Mouse (Mus musculus): ENCODE data around the gene Mbnl2. TPM values are rescaled to one million over a fixed set of nuclear protein-coding genes. Genes with fewer than 3 reads are reported as not detected.

Mbnl2 gene
- total and polyA plus RNA-seq, 3 experiments: 23.8 to 28.9 (median 23.9) TPM

DNA sequence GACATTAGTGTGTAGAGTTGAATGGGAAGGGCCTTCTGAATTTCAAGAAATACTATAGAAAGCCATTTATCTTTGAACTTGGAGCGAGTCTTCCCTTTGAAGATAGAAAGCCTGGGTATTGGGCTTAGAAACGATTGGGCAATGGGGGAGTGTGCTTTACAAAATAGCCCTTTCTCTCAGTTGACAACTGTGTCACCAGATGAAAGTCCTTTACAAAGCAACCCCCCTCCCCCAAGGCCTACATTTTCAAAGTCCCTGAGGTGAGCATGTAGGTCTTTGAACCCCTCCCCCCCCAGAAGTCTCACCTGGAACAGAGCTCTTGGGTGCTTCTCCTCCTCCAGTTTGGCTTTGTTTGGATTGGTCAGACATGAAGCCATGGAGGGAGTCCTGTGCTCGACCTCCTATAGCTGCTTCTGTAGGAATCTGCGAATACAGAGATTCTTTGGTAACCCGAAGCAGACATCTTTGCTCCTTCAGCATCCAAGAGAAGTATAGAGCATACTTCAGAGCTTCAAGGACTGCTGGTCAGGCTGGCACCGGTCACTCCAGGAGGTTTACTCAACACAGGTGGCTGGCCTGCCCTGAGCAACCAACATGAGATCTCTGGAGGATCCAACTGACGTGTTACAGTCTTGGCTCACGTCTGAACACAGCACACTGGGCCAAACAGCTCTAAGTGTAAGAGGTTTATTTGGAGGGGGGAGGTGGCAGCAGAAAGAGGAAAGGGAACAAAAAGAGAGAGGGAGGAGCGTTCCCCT, 43.7 kb downstream of the Mbnl2 start:
- Histone ChIP-seq H3K4me2 (ENCODE audit: insufficient read depth, low read depth, poor library complexity, severe bottlenecking) (no peak overlapping the region), H3K4me3 (replicated peaks in 1 of 3; ENCODE audit: low read depth in 2 of 3, low read length in 2 of 3, poor library complexity in 1 of 3) (no peak overlapping the region), H3K4me1 (ENCODE audit: control insufficient read depth in 1 of 2, insufficient read depth in 2 of 2) (peaks cover 9 to 63% of the 10 kb centered on the region in 2 experiments; a peak in 3 of 4 replicates), H3K27ac (ENCODE audit: insufficient read depth, low read depth) (no peak overlapping the region), H3K36me3 (replicated peaks in 1 of 2; ENCODE audit: control insufficient read depth in 1 of 2, insufficient read depth in 1 of 2, low read length in 1 of 2) (peaks cover 17 to 66% of the 10 kb centered on the region in 2 experiments), H3K9me3 (replicated peaks; ENCODE audit: low read length) (no peaks in the 10 kb centered on the region), H3K27me3 (replicated peaks) (no peaks in the 10 kb centered on the region), H3K79me2 (replicated peaks; ENCODE audit: control insufficient read depth, extremely low read depth, insufficient read depth, poor library complexity, severe bottlenecking) (peaks cover 16% of the 10 kb centered on the region), H3K9ac (ENCODE audit: insufficient read depth, low read depth) (no peak overlapping the region)
- in situ Hi-C loops (cut with MboI; ENCODE audit: low pct_ligation_motif_present, low pct_unique_long_range_greater_than_20kb, low sequenced_read_pairs) (no loop called here), dilution Hi-C loops (cut with MboI; ENCODE audit: extremely low pct_ligation_motif_present, extremely low pct_unique_long_range_greater_than_20kb, low sequenced_read_pairs) (no loop called here)
- DNase-seq (ENCODE audit: extremely low read depth): no peak
- TF ChIP-seq SMC3 (IDR thresholded peaks at IDR 0.05; ENCODE audit: low read depth, low read length): no peak
- TF ChIP-seq EP300 (IDR thresholded peaks at IDR 0.05; ENCODE audit: low read length): no peak
- TF ChIP-seq ZC3H11A (IDR thresholded peaks at IDR 0.05; ENCODE audit: low read depth, low read length): no peak
- no peak for TF ChIP-seq MYC (IDR thresholded peaks at IDR 0.05; ENCODE audit: low read depth, low read length)
- no peak for TF ChIP-seq POLR2AphosphoS2 (IDR thresholded peaks at IDR 0.05; ENCODE audit: low read depth, low read length)
- TF ChIP-seq RCOR1 (conservative IDR thresholded peaks at IDR 0.05; ENCODE audit: low read depth, low read length): no peak
- TF ChIP-seq MEF2A (IDR thresholded peaks at IDR 0.05; ENCODE audit: borderline replicate concordance, low read depth, low read length): no peak
- TF ChIP-seq ZMIZ1 (IDR thresholded peaks at IDR 0.05; ENCODE audit: low read depth, low read length): no peak
- no peak for TF ChIP-seq CHD1 (IDR thresholded peaks at IDR 0.05; ENCODE audit: low read depth, low read length)

DNA sequence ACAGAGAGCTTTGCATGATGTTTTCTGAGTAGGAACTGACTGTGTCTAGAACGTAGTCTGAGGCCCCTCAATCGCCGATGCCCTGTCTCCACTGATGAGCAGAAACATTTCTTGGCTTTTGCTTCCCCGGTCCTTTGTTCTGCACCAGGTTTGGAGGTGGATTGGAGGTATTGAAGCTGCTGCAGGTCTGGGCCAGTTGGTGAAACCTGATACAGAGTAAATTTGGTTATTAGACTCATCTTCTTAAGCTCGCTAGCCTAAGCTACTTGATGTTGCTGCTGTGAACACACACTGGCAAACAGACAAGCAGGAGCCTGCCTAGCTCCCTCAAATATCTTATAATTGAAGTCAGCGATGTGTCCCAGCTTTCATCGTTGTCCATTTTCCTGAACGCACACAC, 46.6 kb downstream of the Mbnl2 start:
- Histone ChIP-seq H3K9me3 (replicated peaks; ENCODE audit: low read length) (no peaks in the 10 kb centered on the region), H3K27ac (ENCODE audit: insufficient read depth, low read depth) (no peak overlapping the region), H3K4me2 (ENCODE audit: insufficient read depth, low read depth, poor library complexity, severe bottlenecking) (no peak overlapping the region), H3K4me3 (replicated peaks in 1 of 3; ENCODE audit: low read depth in 2 of 3, low read length in 2 of 3, poor library complexity in 1 of 3) (no peak overlapping the region), H3K79me2 (replicated peaks; ENCODE audit: control insufficient read depth, extremely low read depth, insufficient read depth, poor library complexity, severe bottlenecking) (peaks cover 16% of the 10 kb centered on the region), H3K27me3 (replicated peaks) (no peaks in the 10 kb centered on the region), H3K36me3 (replicated peaks in 1 of 2; ENCODE audit: control insufficient read depth in 1 of 2, insufficient read depth in 1 of 2, low read length in 1 of 2) (peaks cover 22 to 65% of the 10 kb centered on the region in 2 experiments), H3K4me1 (ENCODE audit: control insufficient read depth in 1 of 2, insufficient read depth in 2 of 2) (peaks cover 22 to 79% of the 10 kb centered on the region in 2 experiments), H3K9ac (ENCODE audit: insufficient read depth, low read depth) (no peak overlapping the region)
- dilution Hi-C loops (cut with MboI; ENCODE audit: extremely low pct_ligation_motif_present, extremely low pct_unique_long_range_greater_than_20kb, low sequenced_read_pairs): no loop called here
- TF ChIP-seq ZKSCAN1 (IDR thresholded peaks at IDR 0.05; ENCODE audit: borderline replicate concordance, low read depth, low read length) (no peak), HCFC1 (IDR thresholded peaks at IDR 0.05; ENCODE audit: low read depth, low read length) (no peak), PAX5 (IDR thresholded peaks at IDR 0.05; ENCODE audit: low read length) (no peak), POLR2AphosphoS2 (IDR thresholded peaks at IDR 0.05; ENCODE audit: low read depth, low read length) (no peak), JUN (IDR thresholded peaks at IDR 0.05; ENCODE audit: insufficient read depth, low read depth, low read length) (no peak), SIN3A (IDR thresholded peaks at IDR 0.05; ENCODE audit: low read length) (no peak), POLR2A (IDR thresholded peaks at IDR 0.05; ENCODE audit: low read depth, low read length) (no peak), BHLHE40 (IDR thresholded peaks at IDR 0.05; ENCODE audit: low read depth, low read length) (no peak), ETS1 (conservative IDR thresholded peaks at IDR 0.05; ENCODE audit: low read depth, low read length) (no peak), TCF12 (IDR thresholded peaks at IDR 0.05; ENCODE audit: low read depth, low read length) (no peak), TBP (conservative IDR thresholded peaks at IDR 0.05; ENCODE audit: low read depth, low read length) (no peak), RCOR1 (conservative IDR thresholded peaks at IDR 0.05; ENCODE audit: low read depth, low read length) (no peak)
- no peak for DNase-seq (ENCODE audit: extremely low read depth)
- in situ Hi-C loops (cut with MboI; ENCODE audit: low pct_ligation_motif_present, low pct_unique_long_range_greater_than_20kb, low sequenced_read_pairs): no loop called here

Data from CH12.LX (cell line).